Comparison of ENCODE assay signal across 7 mouse cellular contexts in the genomic region with DNA sequence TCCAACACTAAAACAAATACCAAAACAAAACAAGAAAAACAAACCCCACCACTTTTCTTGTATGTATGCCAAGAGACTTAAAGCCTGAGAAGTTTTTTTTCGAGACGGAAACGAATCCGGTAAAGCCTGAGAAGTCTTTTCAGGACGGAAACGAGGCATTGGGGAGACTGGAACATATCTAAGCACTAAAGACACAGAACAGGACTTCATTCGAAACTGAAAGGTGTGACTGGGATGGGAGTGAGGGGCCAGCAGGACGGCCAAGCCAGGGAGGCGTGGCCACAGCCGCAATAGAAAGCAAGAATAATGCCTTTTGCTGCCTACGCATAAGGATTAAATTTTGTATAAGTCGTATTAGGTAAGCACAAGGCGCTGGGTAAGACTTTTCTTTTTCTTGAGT. TPM values are rescaled to one million over a fixed set of nuclear protein-coding genes. Genes with fewer than 3 reads are reported as not detected.
DNase-seq lines count a peak whose midpoint lies in the region; ATAC-seq and TF ChIP-seq lines count a peak whose summit lies in the region.

No protein-coding gene starts in this region.

- H3K9ac ChIP-seq in embryonic facial prominence, embryonic 14.5 days (ENCODE audit: low read depth, low read length): peak overlapping the region; percentile 86
- peak overlapping the region; percentile 87 for H3K9ac ChIP-seq in intestine, postnatal 0 days (ENCODE audit: low read depth, low read length)

- no peak for TF ChIP-seq POLR2A in spleen, adult 2 months (IDR thresholded peaks at IDR 0.05; ENCODE audit: low read depth, low read length)
- no peak for TF ChIP-seq POLR2A in olfactory bulb, adult 2 months (IDR thresholded peaks at IDR 0.05; ENCODE audit: insufficient read depth, low read depth, low read length)

- no peaks in the 10 kb centered on the region for H3K27me3 ChIP-seq in spleen, adult 2 months (ENCODE audit: control insufficient read depth, insufficient read depth, low read length)
- no peaks in the 10 kb centered on the region for H3K27me3 ChIP-seq in embryonic facial prominence, embryonic 14.5 days (replicated peaks; ENCODE audit: control insufficient read depth, insufficient read depth, low read length)
- H3K27me3 ChIP-seq in intestine, postnatal 0 days (replicated peaks; ENCODE audit: control insufficient read depth, insufficient read depth, low read length): no peaks in the 10 kb centered on the region

- no peak for DNase-seq in spleen, adult 2 months (ENCODE audit: low read depth in 1 of 2, low spot score in 2 of 2)
- no peak for DNase-seq in spleen, postnatal 36 days (ENCODE audit: low spot score in 2 of 2)
- no peak for DNase-seq in embryonic facial prominence, embryonic 14.5 days (ENCODE audit: low spot score)
- DNase-seq in urinary bladder, postnatal 4 days (ENCODE audit: low spot score in 2 of 2): no peak
- DNase-seq in yolk sac, embryonic 10.5 days (ENCODE audit: low spot score): no peak

- H3K4me1 ChIP-seq in spleen, adult 2 months (ENCODE audit: control insufficient read depth, insufficient read depth, insufficient read length): peaks cover 11% of the 10 kb centered on the region
- H3K4me1 ChIP-seq in embryonic facial prominence, embryonic 14.5 days (ENCODE audit: control insufficient read depth, insufficient read depth, low read length): no peaks in the 10 kb centered on the region; the same call in none of the 2 replicates
- H3K4me1 ChIP-seq in intestine, postnatal 0 days (replicated peaks; ENCODE audit: control insufficient read depth, insufficient read depth, low read length): no peaks in the 10 kb centered on the region
- H3K4me1 ChIP-seq in olfactory bulb, adult 2 months (ENCODE audit: control insufficient read depth, insufficient read depth, low read length): peaks cover 17% of the 10 kb centered on the region

- no peak for TF ChIP-seq CTCF in spleen, adult 2 months (IDR thresholded peaks at IDR 0.05; ENCODE audit: extremely low read depth, insufficient read depth, insufficient read length, insufficient replicate concordance)
- TF ChIP-seq CTCF in intestine, postnatal 0 days (IDR thresholded peaks at IDR 0.05; ENCODE audit: low read depth): no peak
- no peak for TF ChIP-seq CTCF in olfactory bulb, adult 2 months (IDR thresholded peaks at IDR 0.05; ENCODE audit: insufficient read depth, low read depth, low read length)

- ATAC-seq in embryonic facial prominence, embryonic 14.5 days (ENCODE audit: low read depth): no peak
- ATAC-seq in intestine, postnatal 0 days: no peak

- H3K4me3 ChIP-seq in spleen, adult 2 months (ENCODE audit: extremely low read depth, insufficient read depth, insufficient read length): peak overlapping the region; percentile 82
- peak overlapping the region; percentile 74 for H3K4me3 ChIP-seq in embryonic facial prominence, embryonic 14.5 days (ENCODE audit: low read depth, low read length)
- H3K4me3 ChIP-seq in intestine, postnatal 0 days (ENCODE audit: low read depth, low read length): peak overlapping the region; percentile 96
- peak overlapping the region; percentile 80 for H3K4me3 ChIP-seq in olfactory bulb, adult 2 months (ENCODE audit: insufficient read depth, low read depth, low read length)

- H3K36me3 ChIP-seq in spleen, adult 2 months (ENCODE audit: control insufficient read depth, insufficient read depth, low read length): peaks cover 6% of the 10 kb centered on the region
- peaks cover 35% of the 10 kb centered on the region for H3K36me3 ChIP-seq in embryonic facial prominence, embryonic 14.5 days (ENCODE audit: control insufficient read depth, insufficient read depth, low read length)
- peaks cover 15% of the 10 kb centered on the region for H3K36me3 ChIP-seq in intestine, postnatal 0 days (ENCODE audit: control insufficient read depth, insufficient read depth)

- H3K27ac ChIP-seq in spleen, adult 2 months (ENCODE audit: insufficient read depth, low read length): peak overlapping the region; percentile 92
- peak overlapping the region; percentile 94 for H3K27ac ChIP-seq in embryonic facial prominence, embryonic 14.5 days (replicated peaks; ENCODE audit: low read depth, low read length)
- peak overlapping the region; percentile 91 for H3K27ac ChIP-seq in intestine, postnatal 0 days (ENCODE audit: low read depth, low read length)
- H3K27ac ChIP-seq in olfactory bulb, adult 2 months (ENCODE audit: insufficient read depth, low read depth, low read length): no peak overlapping the region

- WGBS in spleen, adult 2 months: 3% methylated on average over 13 of the region's 13 CpGs
- 9% methylated on average over 13 of the region's 13 CpGs for WGBS in embryonic facial prominence, embryonic 14.5 days
- 4% methylated on average over 13 of the region's 13 CpGs for WGBS in intestine, postnatal 0 days
- WGBS in olfactory bulb, adult 2 months: 4% methylated on average over 13 of the region's 13 CpGs

- no peaks in the 10 kb centered on the region for H3K9me3 ChIP-seq in embryonic facial prominence, embryonic 14.5 days (ENCODE audit: control insufficient read depth, low read length)
- no peaks in the 10 kb centered on the region for H3K9me3 ChIP-seq in intestine, postnatal 0 days (ENCODE audit: control insufficient read depth)

- H3K4me2 ChIP-seq in embryonic facial prominence, embryonic 14.5 days (ENCODE audit: low read depth, low read length): peak overlapping the region; percentile 81
- peak overlapping the region; percentile 97 for H3K4me2 ChIP-seq in intestine, postnatal 0 days (replicated peaks; ENCODE audit: low read depth)

RNA-seq across cellular contexts. Expression of gene Fbxl12, which starts 0.8 kb away (rescaled TPM):
- polyA plus RNA-seq in spleen, adult 2 months (2012; rRNA removed): 82.2 and 105 TPM in 2 replicates
- polyA plus RNA-seq in embryonic facial prominence, embryonic 14.5 days (2014; fragmentation: Nextera tagmentation; extraction: Ambion mirVana): 11.5 and 14.3 TPM in 2 replicates
- 7.4 and 7.6 TPM in 2 replicates for polyA plus RNA-seq in intestine, postnatal 0 days (2015; fragmentation: Nextera tagmentation; extraction: Ambion mirVana)
- polyA plus RNA-seq in olfactory bulb, adult 2 months (2012; ENCODE audit: insufficient read depth, insufficient read length, low replicate concordance, missing spikeins): not detected in 2 replicates

RNA-seq across cellular contexts. Expression of gene Ubl5, which starts 1.1 kb away (rescaled TPM):
- 96.6 and 178 TPM in 2 replicates for polyA plus RNA-seq in spleen, adult 2 months (2012; rRNA removed)
- polyA plus RNA-seq in embryonic facial prominence, embryonic 14.5 days (2014; fragmentation: Nextera tagmentation; extraction: Ambion mirVana): 332 and 354 TPM in 2 replicates
- polyA plus RNA-seq in intestine, postnatal 0 days (2015; fragmentation: Nextera tagmentation; extraction: Ambion mirVana): 557 and 578 TPM in 2 replicates
- polyA plus RNA-seq in olfactory bulb, adult 2 months (2012; ENCODE audit: insufficient read depth, insufficient read length, low replicate concordance, missing spikeins): 162 TPM in 1 of 2 replicates, not detected in the other

RNA-seq across cellular contexts. Expression of gene Pin1, which starts 8.1 kb away (rescaled TPM):
- polyA plus RNA-seq in spleen, adult 2 months (2012; rRNA removed): 11.3 and 12.0 TPM in 2 replicates
- polyA plus RNA-seq in embryonic facial prominence, embryonic 14.5 days (2014; fragmentation: Nextera tagmentation; extraction: Ambion mirVana): 46.3 and 48.1 TPM in 2 replicates
- polyA plus RNA-seq in intestine, postnatal 0 days (2015; fragmentation: Nextera tagmentation; extraction: Ambion mirVana): 27.1 and 27.2 TPM in 2 replicates
- polyA plus RNA-seq in olfactory bulb, adult 2 months (2012; ENCODE audit: insufficient read depth, insufficient read length, low replicate concordance, missing spikeins): not detected in 2 replicates

Comparison
In these comparisons a context has a peak if more than half of its experiments do, and no peak if none do; other contexts are left out.
1. RNA of gene Pin1, which starts 8.1 kb away (polyA plus RNA-seq): 46.3 to 48.1 TPM in embryonic facial prominence, embryonic 14.5 days, 27.1 to 27.2 TPM in intestine, postnatal 0 days and 11.3 to 12.0 TPM in spleen, adult 2 months; not detected in olfactory bulb, adult 2 months; every median in the first group is over 10 times any median in the second.
2. Peak in every context shown above with its lines, with median percentiles within 50 percentile points of each other: H3K4me3 ChIP-seq.